Mouse (Mus musculus): ENCODE results near the gene Setd4. TPM values are rescaled to one million over a fixed set of nuclear protein-coding genes. Genes with fewer than 3 reads are reported as not detected.

The Setd4 gene
- polyA plus RNA-seq, 2 experiments = 11.7 to 17.1 TPM

- WGBS = 89% methylated on average over 3 of the region's 3 CpGs
- Histone ChIP-seq H3K4me1 (ENCODE audit: control insufficient read depth, insufficient read depth, low read length) (no peaks in the 10 kb centered on the region), H3K4me2 (replicated peaks; ENCODE audit: low read depth, low read length, severe bottlenecking) (no peak overlapping the region), H3K27me3 (ENCODE audit: control insufficient read depth, insufficient read depth, low read length) (no peaks in the 10 kb centered on the region), H3K9me3 (ENCODE audit: control insufficient read depth, low read length) (no peaks in the 10 kb centered on the region), H3K36me3 (ENCODE audit: control insufficient read depth, insufficient read depth, low read length) (peaks cover 53% of the 10 kb centered on the region), H3K9ac (ENCODE audit: low read depth, low read length, severe bottlenecking) (no peak overlapping the region), H3K4me3 (replicated peaks; ENCODE audit: low read length) (no peak overlapping the region), H3K27ac (replicated peaks; ENCODE audit: low read depth, low read length) (no peak overlapping the region)
- DNase-seq (ENCODE audit: low spot score) (no peak), ATAC-seq (ENCODE audit: low FRiP score, low read depth) (no peak)
- no peak for TF ChIP-seq POLR2A (IDR thresholded peaks at IDR 0.05; ENCODE audit: borderline replicate concordance, extremely low read depth, insufficient read depth, insufficient read length)
Observed at GRCm38 (mm10) chr16:93592711-93593110, 11.2 kb downstream of the Setd4 start.

- Histone ChIP-seq H3K9me3 (ENCODE audit: control insufficient read depth, low read length) (no peaks in the 10 kb centered on the region), H3K36me3 (ENCODE audit: control insufficient read depth, insufficient read depth, low read length) (peaks cover 50% of the 10 kb centered on the region), H3K9ac (ENCODE audit: low read depth, low read length, severe bottlenecking) (no peak overlapping the region), H3K4me1 (ENCODE audit: control insufficient read depth, insufficient read depth, low read length) (no peaks in the 10 kb centered on the region), H3K4me2 (replicated peaks; ENCODE audit: low read depth, low read length, severe bottlenecking) (no peak overlapping the region), H3K27ac (replicated peaks; ENCODE audit: low read depth, low read length) (no peak overlapping the region), H3K27me3 (ENCODE audit: control insufficient read depth, insufficient read depth, low read length) (no peaks in the 10 kb centered on the region), H3K4me3 (replicated peaks; ENCODE audit: low read length) (no peak overlapping the region)
- TF ChIP-seq POLR2A (IDR thresholded peaks at IDR 0.05; ENCODE audit: borderline replicate concordance, extremely low read depth, insufficient read depth, insufficient read length) = no peak
- 93% methylated on average over 20 of the region's 20 CpGs for WGBS
- ATAC-seq (ENCODE audit: low FRiP score, low read depth) = no peak
- no peak for DNase-seq (ENCODE audit: low spot score)
Observed at GRCm38 (mm10) chr16:93591450-93592430, 12.1 kb downstream of the Setd4 start.

GRCm38 (mm10) chr16:93590915-93591314, 12.9 kb downstream of the Setd4 start:
- Histone ChIP-seq H3K4me1 (ENCODE audit: control insufficient read depth, insufficient read depth, low read length) (no peaks in the 10 kb centered on the region), H3K27ac (replicated peaks; ENCODE audit: low read depth, low read length) (no peak overlapping the region), H3K4me2 (replicated peaks; ENCODE audit: low read depth, low read length, severe bottlenecking) (no peak overlapping the region), H3K27me3 (ENCODE audit: control insufficient read depth, insufficient read depth, low read length) (no peaks in the 10 kb centered on the region), H3K36me3 (ENCODE audit: control insufficient read depth, insufficient read depth, low read length) (peaks cover 42% of the 10 kb centered on the region), H3K9me3 (ENCODE audit: control insufficient read depth, low read length) (no peaks in the 10 kb centered on the region), H3K9ac (ENCODE audit: low read depth, low read length, severe bottlenecking) (no peak overlapping the region), H3K4me3 (replicated peaks; ENCODE audit: low read length) (no peak overlapping the region)
- DNase-seq (ENCODE audit: low spot score) (no peak), ATAC-seq (ENCODE audit: low FRiP score, low read depth) (no peak)
- TF ChIP-seq POLR2A (IDR thresholded peaks at IDR 0.05; ENCODE audit: borderline replicate concordance, extremely low read depth, insufficient read depth, insufficient read length) = no peak
- 92% methylated on average over 15 of the region's 15 CpGs for WGBS

- DNase-seq (ENCODE audit: low spot score) (no peak), ATAC-seq (ENCODE audit: low FRiP score, low read depth) (no peak)
- no peak overlapping the region for H3K4me2 ChIP-seq (replicated peaks; ENCODE audit: low read depth, low read length, severe bottlenecking)
- H3K36me3 ChIP-seq (ENCODE audit: control insufficient read depth, insufficient read depth, low read length) = peaks cover 44% of the 10 kb centered on the region
- TF ChIP-seq POLR2A (IDR thresholded peaks at IDR 0.05; ENCODE audit: borderline replicate concordance, extremely low read depth, insufficient read depth, insufficient read length) = no peak
- no peaks in the 10 kb centered on the region for H3K27me3 ChIP-seq (ENCODE audit: control insufficient read depth, insufficient read depth, low read length)
- WGBS = 65% methylated on average over 4 of the region's 4 CpGs
- no peak overlapping the region for H3K27ac ChIP-seq (replicated peaks; ENCODE audit: low read depth, low read length)
- no peak overlapping the region for H3K4me3 ChIP-seq (replicated peaks; ENCODE audit: low read length)
- no peaks in the 10 kb centered on the region for H3K4me1 ChIP-seq (ENCODE audit: control insufficient read depth, insufficient read depth, low read length)
- no peaks in the 10 kb centered on the region for H3K9me3 ChIP-seq (ENCODE audit: control insufficient read depth, low read length)
- H3K9ac ChIP-seq (ENCODE audit: low read depth, low read length, severe bottlenecking) = no peak overlapping the region
Observed at GRCm38 (mm10) chr16:93588281-93588680, 15.6 kb downstream of the Setd4 start.

GRCm38 (mm10) chr16:93586382-93586781, 17.5 kb downstream of the Setd4 start:
- Histone ChIP-seq H3K27me3 (ENCODE audit: control insufficient read depth, insufficient read depth, low read length) (no peaks in the 10 kb centered on the region), H3K9me3 (ENCODE audit: control insufficient read depth, low read length) (no peaks in the 10 kb centered on the region), H3K27ac (replicated peaks; ENCODE audit: low read depth, low read length) (no peak overlapping the region), H3K4me1 (ENCODE audit: control insufficient read depth, insufficient read depth, low read length) (no peaks in the 10 kb centered on the region), H3K36me3 (ENCODE audit: control insufficient read depth, insufficient read depth, low read length) (peaks cover 39% of the 10 kb centered on the region), H3K4me3 (replicated peaks; ENCODE audit: low read length) (no peak overlapping the region), H3K4me2 (replicated peaks; ENCODE audit: low read depth, low read length, severe bottlenecking) (no peak overlapping the region), H3K9ac (ENCODE audit: low read depth, low read length, severe bottlenecking) (no peak overlapping the region)
- WGBS = 79% methylated on average over 8 of the region's 8 CpGs
- no peak for TF ChIP-seq POLR2A (IDR thresholded peaks at IDR 0.05; ENCODE audit: borderline replicate concordance, extremely low read depth, insufficient read depth, insufficient read length)
- ATAC-seq (ENCODE audit: low FRiP score, low read depth) = no peak
- DNase-seq (ENCODE audit: low spot score) = no peak

Data from limb, embryonic 14.5 days (tissue).